Mouse (Mus musculus) cerebellum, adult 18-20 months (tissue): Measurements from ENCODE around the gene Prrx1.

Experiments used
- DNase-seq, 2 experiments: peaks; one replicate each; pipeline ENCODE4 v3.0.0; 2021

Gene Prrx1

DNA sequence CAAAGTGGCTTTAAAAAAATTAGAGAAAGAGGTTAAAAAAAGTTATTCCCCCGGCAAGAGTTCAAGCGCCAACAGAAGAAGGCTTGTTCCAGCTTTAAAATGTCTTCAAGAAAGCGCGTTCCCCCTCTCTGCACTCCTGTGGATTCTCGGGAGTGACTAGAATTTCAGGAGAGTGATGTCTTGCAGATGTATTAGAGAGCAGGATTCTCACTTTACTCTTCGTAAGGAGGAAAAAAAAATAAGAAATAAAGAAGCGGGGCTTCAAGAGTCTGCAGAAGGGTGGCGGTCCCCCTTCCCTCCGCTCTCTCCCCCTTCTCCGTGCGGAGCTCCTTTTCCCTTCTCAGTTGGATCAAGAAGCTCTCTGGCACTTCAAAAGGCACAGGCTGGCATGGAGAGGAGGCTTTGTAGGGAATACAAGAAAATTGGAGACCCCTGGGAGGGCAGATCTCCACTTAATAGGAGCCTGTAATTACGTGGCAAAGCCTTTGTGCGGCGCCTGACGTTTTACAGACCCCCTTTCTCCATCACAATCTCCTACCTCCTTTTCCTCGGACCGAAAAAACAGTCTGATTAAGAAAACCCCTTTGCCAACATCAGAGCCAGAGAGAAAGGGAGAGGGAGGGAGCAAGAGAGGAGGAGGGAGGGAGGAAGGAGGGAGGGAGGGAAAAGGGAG is at the start of gene Prrx1:
Gene Prrx1 (minus strand): TSS at position 610 of the 673 bp plus-strand sequence.
- no peak for DNase-seq

DNA sequence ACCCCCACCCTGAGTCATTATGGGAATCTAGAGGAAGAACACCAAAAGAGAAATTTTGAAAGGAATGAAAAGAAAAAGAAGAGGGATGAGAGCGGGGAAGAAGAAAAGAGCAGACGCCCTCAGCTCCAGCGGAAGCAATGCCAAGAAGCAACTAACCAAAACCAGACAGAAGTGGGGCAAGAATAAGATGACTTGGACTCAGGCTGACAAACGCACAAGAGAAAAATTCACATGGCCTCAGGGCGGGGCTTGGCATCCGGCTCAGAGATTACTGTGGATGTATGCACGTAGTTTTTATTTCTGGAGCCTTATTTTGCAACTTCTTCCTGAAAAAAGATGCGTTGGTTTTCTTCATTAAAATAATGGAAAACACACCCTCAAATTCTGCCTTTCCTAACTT is 48.7 kb upstream of the Prrx1 start:
- DNase-seq: no peak

- no peak for DNase-seq
These were observed 47.9 kb upstream of the Prrx1 start for GRCm38 (mm10) chr1:163361376-163361775.

GRCm38 (mm10) chr1:163360796-163361195 is 47.3 kb upstream of the Prrx1 start:
- DNase-seq: no peak

GRCm38 (mm10) chr1:163359521-163359920 is 46.0 kb upstream of the Prrx1 start:
- DNase-seq: no peak

DNA sequence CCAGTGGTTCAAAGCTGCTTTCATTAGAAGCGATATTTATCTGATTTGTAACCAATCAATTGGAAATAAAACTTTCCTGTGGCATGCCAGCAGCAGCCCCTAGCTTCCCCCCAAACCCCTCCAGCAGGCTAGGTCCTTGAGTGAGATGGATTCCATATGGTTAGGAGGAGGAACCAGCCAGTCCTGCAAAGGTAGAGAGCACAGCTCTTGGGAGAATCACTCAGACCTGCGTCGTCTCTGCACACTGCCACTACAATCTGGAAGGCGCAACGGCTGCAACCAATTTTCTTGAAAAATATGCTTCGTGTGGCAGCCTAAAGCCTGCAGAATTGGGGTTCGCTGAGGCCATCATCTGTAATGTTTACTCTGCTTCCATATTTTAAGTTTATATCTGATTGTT is 44.7 kb upstream of the Prrx1 start:
- no peak for DNase-seq

DNA sequence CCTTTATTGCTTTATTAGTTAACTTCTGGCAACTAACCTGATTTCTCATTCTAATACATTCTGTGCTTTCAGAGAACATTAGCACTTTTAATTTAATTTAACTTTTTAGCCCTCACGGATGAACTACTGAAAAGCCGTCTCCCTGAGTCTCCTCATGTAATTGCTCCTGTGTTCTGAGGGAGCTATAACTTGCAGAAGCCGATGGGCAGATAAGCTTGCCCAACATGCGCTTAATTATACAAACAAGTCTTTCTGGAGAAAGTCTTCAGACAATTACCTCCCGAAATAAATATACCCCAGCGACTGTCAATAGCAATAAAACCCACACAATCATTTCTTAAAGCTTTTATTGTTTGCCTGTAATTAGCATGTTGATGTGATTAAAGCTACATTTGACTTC is 44.2 kb upstream of the Prrx1 start:
- DNase-seq: no peak

DNA sequence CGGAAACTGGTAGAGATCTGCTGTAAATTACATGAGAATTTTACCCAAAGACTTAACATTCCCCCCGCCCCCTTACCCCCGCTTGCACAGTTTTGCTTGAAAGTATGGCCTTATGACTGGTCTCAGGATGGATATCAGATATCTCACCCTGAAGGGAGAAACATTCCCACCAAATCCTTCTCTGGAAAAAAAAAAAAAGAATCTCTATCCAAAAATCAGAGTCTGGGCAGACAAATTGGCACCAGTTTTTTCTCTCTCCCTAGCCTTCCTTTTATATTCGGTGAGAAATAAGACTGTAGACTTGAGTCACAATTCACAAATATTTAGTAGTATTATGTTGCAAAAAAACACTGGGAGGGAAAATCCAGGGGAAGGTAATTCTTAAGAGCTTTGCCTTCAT is 42.7 kb upstream of the Prrx1 start:
- DNase-seq: no peak

DNA sequence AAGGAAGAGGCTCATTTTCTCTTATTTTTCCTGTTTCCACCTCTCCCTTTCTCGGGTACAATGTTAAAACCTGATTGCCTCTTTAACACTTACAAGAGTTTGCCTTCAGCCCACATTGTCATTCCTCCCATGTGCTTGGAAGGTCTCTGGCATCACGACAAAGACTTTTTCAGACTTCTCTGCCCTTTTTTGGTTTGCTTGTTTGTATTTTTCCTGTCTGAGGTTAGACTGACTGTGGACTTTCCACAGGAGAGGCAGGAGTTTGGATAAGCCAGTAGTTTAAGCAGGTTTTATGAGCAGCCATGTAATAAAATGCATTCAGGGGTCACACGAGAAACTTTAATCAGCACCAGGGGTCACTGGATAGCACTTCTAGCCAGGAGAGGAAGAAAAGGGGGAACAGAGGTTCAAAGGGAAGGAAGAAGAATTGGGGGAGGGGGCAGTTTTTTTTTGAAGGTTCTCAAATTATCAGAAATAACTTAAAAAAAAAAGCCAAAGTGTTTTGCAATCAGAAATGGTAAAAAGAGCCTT is 42.2 kb upstream of the Prrx1 start:
- DNase-seq: no peak

DNA sequence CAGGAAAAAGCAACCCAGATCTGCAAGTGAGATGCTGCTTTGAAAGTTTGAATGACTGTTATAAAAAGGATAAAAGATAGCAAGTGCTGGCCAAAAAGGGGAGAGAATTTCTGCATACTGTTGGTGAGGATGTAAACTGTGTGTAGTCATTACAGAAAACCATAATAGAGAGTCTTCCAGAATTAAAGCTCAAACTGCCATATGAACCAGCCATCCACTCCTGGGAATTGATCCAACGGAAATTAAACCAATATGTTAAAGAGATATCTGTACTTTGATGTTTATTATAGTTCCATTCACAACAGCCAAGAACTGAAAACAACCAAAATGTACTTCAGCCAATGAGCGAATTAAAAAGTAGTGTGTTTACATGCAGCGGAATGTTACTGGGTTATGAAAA is 37.5 kb upstream of the Prrx1 start:
- no peak for DNase-seq

DNA sequence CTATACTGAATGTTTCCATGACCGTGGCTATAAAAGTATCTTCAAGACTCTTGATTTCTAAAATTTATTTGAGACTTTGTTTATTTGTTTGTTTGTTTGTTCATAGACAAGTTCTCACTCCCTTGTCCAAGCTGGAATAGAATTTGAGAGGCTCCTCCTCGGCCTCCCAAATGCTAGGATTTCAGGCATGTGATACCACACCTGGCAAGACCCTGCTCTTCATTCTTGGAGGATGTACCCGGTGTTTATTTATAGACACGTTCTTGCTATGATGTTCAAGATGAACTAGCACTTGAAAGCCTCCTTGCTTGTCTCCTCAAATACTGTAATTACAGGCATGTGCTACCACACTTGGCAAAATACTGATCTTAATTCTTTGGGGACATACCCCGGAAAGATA is 32.0 kb upstream of the Prrx1 start:
- no peak for DNase-seq

DNA sequence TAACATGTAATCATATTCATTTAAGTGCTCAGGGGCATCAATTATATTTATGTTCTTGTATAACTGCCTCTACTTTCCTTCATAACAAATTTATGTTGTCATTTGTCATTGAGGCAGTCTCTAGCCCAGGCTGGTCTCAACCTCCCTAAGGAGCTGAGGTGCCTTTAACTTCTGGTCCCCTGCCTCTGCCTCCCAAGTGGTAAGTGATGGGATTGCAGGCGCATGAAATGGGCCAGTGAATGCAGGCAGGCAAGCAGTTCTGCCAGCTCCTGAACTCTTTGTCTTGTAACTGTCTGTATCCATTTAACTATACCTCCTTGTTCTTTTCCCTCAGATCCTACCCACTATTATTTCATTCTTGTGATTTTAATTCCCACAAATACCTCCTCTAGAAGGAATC is 31.4 kb upstream of the Prrx1 start:
- no peak for DNase-seq

- DNase-seq: no peak
These were observed 25.7 kb upstream of the Prrx1 start for GRCm38 (mm10) chr1:163339219-163339561.

- no peak for DNase-seq
These were observed 25.2 kb upstream of the Prrx1 start for GRCm38 (mm10) chr1:163338525-163339218.

- DNase-seq: no peak
These were observed 24.3 kb upstream of the Prrx1 start for GRCm38 (mm10) chr1:163337821-163338220.

GRCm38 (mm10) chr1:163327279-163327678 is 13.8 kb upstream of the Prrx1 start:
- DNase-seq: no peak

DNA sequence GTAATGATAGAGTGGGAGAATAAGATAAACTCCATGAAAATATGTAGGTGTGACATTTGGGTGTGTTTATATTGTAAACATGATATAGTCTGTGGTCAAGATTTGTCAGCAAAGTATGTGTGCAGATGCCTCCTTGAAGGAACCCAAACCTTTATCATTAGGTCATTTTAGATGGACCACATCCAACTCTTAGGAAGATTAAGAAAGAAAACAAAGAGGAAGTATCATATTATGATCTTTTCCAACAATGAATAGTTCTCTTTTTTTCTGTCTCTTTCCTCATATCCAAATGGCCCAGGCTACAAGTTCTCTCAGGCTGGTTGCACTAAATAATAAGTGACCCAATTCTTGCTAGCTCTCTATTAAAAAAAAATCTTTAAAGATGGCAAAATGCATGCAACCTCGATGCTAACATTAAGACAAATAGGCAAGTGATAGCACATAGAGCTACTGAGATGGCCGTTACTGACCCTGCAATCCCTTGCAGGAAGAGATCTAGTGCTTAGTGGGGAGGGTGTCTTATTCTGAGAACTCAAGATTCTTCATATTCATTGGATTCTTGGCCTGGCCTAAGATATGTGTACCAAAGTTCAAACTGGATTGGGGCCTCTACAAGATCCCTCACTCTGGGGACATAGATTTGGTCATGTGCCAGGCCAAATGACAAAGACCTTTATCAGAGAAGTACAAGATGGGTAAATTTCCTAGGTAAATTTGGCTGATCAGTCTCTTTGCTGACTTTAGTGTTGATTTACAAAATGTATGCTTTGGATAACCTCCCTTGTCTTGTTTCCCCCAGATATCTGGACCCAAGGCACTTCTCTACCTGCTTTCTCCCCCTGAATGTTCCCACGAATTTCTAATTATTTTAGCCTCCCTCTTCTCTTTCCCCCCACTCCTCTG is 6.4 kb upstream of the Prrx1 start:
- DNase-seq: no peak

- DNase-seq: no peak
These were observed 3.4 kb upstream of the Prrx1 start for GRCm38 (mm10) chr1:163316920-163317319.

GRCm38 (mm10) chr1:163314829-163315301 is 1.4 kb upstream of the Prrx1 start:
- no peak for DNase-seq

DNA sequence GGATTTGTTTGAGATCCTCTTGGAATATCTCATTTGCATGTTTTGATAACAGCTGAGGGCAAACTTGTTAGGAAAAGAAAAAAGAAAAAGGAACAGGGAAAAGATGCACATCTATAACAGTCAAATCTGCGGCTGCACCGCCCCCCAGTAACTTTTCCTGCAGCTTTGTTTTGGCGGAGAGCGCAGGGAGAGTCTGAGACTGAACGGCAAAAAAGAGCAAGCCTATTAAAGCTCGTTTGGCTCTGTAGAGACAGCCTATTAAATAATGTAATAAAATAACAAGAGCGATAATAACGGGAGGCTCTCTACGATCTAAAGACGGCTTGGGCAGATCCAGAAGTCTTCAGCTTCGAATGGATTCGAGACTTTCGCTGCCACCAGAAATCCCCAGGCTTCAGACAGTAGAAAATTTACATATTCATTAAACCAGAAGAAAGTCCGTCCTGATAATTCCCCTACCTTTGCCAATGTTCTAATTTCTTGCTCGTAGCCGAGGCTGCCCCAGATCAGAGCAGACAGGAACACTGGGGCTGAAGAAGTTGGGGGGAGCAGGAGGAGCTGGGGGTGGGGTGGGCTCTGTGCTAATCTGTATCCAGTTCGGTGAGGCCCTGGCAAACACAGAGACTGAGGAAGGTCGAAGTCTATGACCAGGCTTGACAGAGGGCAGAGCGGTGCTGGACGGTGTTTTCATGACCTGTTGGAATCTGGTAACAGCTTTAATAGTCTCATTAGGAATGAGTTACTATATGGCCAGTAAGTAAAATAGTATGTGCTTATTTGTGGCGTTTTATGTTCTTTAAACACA is 613 bp upstream of the Prrx1 start:
- DNase-seq: no peak

GRCm38 (mm10) chr1:163311861-163312811 is 1.4 kb downstream of the Prrx1 start:
- DNase-seq: peak in 1 of 2 experiments; percentile 11
